Mouse (Mus musculus) gastrocnemius, adult 2 months (tissue): ENCODE data around the gene Pgm2. TPM values are rescaled to one million over a fixed set of nuclear protein-coding genes. Genes with fewer than 3 reads are reported as not detected.

ENCODE experiments used
- DNase-seq: peaks from one replicate; pipeline ENCODE4 v3.0.0; 2022
- H3K27ac ChIP-seq: fragments of 200-600 bp; 2 replicates; pipeline ENCODE4 v1.8.1; 2022; ENCODE audit warnings: mild to moderate bottlenecking
- H3K4me3 ChIP-seq: fragments of 200-600 bp; 2 replicates; pipeline ENCODE4 v1.8.1; 2022; ENCODE audit warnings: mild to moderate bottlenecking, moderate library complexity
- CTCF ChIP-seq: fragments of 200-600 bp; IDR thresholded peaks from 2 replicates; pipeline ENCODE4 v1.8.1; 2022; ENCODE audit warnings: antibody characterized with exemption, mild to moderate bottlenecking, moderate library complexity
- intact Hi-C: fragments of 180-260 bp; cut with DNase I; formaldehyde crosslinking; loops from one replicate; pipeline ENCODE4 v1.15.1; 2025
- total RNA-seq, 2 experiments: library from RNA; stranded (reverse); gene quantifications; 2 replicates each; pipeline ENCODE4 v1.2.3; 2021

The Pgm2 gene
- total RNA-seq, 2 experiments from 2014 or later: 1.8 to 2.9 TPM

GRCm38 (mm10) chr5:64114210-64114609, 21.5 kb downstream of the Pgm2 start:
- H3K27ac ChIP-seq: no peak overlapping the region
- intact Hi-C loops: no loop called here
- no peak for DNase-seq
- no peak for TF ChIP-seq CTCF
- H3K4me3 ChIP-seq: no peak overlapping the region

DNA sequence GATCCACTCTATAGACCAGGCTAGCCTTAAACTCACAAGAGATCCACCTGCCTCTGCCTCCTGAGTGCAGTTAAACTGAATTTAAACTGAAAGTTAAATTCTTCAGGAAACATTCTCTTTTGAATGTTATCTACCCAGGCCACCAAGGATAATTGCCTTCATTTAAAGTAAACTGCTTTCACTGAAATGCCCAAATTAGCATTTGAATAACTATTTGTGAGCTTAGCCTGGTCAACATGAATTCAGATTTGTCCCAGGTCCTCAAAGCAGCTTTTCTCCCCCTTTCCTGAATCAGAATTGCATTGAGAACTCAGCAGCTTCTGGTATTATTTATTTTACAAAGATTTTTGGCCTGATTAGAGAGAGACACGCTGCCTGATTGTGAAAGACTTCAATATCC, 24.4 kb downstream of the Pgm2 start:
- intact Hi-C loops: no loop called here
- no peak for DNase-seq
- TF ChIP-seq CTCF: no peak

GRCm38 (mm10) chr5:64125783-64126182, 33.0 kb downstream of the Pgm2 start:
- DNase-seq: no peak
- TF ChIP-seq CTCF: no peak
- intact Hi-C loops: no loop called here
- H3K4me3 ChIP-seq: no peak overlapping the region
- H3K27ac ChIP-seq: no peak overlapping the region

More for the DNA sequence above, 24.4 kb downstream of the Pgm2 start:
- Histone ChIP-seq H3K4me3 (no peak overlapping the region), H3K27ac (no peak overlapping the region)

DNA sequence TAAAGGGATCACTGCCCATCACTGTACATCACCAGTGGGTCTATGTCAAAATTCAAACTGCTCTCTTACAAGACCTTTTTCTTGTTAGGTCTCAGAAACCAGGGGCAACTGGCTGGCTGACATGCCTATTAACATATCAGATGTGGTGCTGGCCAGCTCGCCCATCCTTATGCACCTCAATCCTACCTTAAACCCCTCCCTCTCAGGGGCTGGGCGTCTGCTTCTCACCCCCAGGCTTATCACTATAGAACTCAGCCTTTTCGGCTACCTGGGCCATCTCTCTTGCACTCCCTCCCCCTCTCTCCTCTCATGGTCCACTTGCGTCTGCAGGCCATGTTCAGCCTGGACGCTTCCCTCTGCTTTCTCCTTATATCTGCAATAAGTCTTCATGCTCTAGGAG, 38.8 kb downstream of the Pgm2 start:
- no peak for DNase-seq
- intact Hi-C loops: no loop called here
- TF ChIP-seq CTCF: no peak
- H3K4me3 ChIP-seq: no peak overlapping the region
- no peak overlapping the region for H3K27ac ChIP-seq

GRCm38 (mm10) chr5:64133901-64134300, 41.2 kb downstream of the Pgm2 start:
- no peak overlapping the region for H3K4me3 ChIP-seq
- no peak for DNase-seq
- intact Hi-C loops: no loop called here
- H3K27ac ChIP-seq: no peak overlapping the region
- TF ChIP-seq CTCF: no peak

DNA sequence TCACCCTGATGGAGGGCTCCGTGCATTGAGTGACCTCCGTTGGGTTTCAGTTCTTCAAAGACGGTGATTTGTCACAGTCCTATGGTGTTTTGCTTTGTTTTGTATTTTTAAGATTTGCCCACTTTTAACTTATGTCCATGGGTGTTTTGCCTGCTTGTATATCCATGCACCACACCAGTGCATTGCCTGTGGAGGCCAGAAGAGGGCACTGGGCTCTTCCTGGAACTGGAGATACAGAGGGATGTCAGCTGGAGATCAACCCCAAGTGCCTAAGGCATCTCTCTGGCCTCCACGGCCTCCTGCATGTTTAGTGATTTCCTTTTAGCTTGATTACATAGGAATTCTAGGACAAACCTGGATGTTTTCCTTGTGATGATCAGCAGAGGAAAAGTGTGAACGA, 43.6 kb downstream of the Pgm2 start:
- peak; percentile 30 for DNase-seq
- H3K4me3 ChIP-seq: no peak overlapping the region
- intact Hi-C loops: loop anchor here (2.0 kb wide), 1 partner anchor 138 kb away; no protein-coding TSS in a partner anchor
- TF ChIP-seq CTCF: peak; percentile 79
- no peak overlapping the region for H3K27ac ChIP-seq

GRCm38 (mm10) chr5:64140202-64140601, 47.5 kb downstream of the Pgm2 start:
- intact Hi-C loops: no loop called here
- Histone ChIP-seq H3K27ac (no peak overlapping the region), H3K4me3 (no peak overlapping the region)
- no peak for DNase-seq
- no peak for TF ChIP-seq CTCF

GRCm38 (mm10) chr5:64144315-64144714, 51.6 kb downstream of the Pgm2 start:
- intact Hi-C loops: no loop called here
- DNase-seq: peak; percentile 56
- H3K27ac ChIP-seq: no peak overlapping the region
- no peak for TF ChIP-seq CTCF
- no peak overlapping the region for H3K4me3 ChIP-seq

- TF ChIP-seq CTCF: no peak
- no peak overlapping the region for H3K4me3 ChIP-seq
- no peak for DNase-seq
- intact Hi-C loops: no loop called here
- no peak overlapping the region for H3K27ac ChIP-seq
Observed at GRCm38 (mm10) chr5:64146384-64147005, 53.7 kb downstream of the Pgm2 start.

DNA sequence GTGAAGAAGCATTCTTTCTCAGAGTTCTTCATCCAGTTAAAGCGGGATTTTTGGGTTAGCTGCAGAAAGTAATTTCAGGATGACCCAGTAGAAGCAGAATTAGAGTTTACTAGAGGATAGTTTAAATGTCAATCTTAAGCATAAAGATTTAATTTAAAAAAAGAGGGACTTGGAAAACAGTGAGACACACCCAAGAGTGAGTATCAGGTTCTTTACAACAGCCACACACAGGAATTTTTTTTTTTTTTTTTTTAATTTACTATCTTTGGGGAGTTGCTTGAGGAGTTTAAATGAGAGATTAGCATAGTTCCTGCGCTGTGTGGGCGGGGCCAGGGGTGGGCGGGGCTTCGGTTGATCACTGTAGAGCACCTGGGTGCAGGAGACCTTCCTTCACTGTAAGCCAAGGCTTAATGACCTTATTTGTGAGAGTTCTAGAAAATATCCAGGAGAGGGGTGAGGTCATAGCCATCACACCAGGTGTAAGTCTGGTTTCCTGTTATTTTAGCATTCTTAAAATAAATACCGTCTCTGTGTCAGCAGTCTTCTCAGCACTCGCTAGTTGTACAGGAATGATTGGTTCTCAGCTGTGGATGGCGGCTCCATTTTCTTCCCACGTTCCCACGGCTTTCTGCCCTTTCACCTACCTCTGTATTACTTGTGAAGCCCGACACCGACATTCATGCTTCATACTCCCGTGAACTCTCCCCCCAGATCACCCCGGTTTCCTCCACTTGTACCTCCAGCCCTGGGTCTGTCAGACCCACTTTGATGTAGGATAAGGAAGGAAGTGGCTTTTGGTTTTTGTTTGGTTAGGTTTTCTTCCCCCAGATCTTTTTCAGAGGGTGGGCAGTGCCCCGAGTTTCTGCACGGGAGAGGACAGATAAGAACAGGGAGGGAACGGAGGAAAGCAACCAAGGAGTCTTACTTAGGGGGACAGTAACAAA, 56.7 kb downstream of the Pgm2 start:
- DNase-seq: no peak
- no peak for TF ChIP-seq CTCF
- intact Hi-C loops: no loop called here
- no peak overlapping the region for H3K4me3 ChIP-seq
- H3K27ac ChIP-seq: no peak overlapping the region

GRCm38 (mm10) chr5:64153319-64153718, 60.6 kb downstream of the Pgm2 start:
- no peak overlapping the region for H3K4me3 ChIP-seq
- TF ChIP-seq CTCF: no peak
- DNase-seq: no peak
- H3K27ac ChIP-seq: no peak overlapping the region
- intact Hi-C loops: no loop called here

DNA sequence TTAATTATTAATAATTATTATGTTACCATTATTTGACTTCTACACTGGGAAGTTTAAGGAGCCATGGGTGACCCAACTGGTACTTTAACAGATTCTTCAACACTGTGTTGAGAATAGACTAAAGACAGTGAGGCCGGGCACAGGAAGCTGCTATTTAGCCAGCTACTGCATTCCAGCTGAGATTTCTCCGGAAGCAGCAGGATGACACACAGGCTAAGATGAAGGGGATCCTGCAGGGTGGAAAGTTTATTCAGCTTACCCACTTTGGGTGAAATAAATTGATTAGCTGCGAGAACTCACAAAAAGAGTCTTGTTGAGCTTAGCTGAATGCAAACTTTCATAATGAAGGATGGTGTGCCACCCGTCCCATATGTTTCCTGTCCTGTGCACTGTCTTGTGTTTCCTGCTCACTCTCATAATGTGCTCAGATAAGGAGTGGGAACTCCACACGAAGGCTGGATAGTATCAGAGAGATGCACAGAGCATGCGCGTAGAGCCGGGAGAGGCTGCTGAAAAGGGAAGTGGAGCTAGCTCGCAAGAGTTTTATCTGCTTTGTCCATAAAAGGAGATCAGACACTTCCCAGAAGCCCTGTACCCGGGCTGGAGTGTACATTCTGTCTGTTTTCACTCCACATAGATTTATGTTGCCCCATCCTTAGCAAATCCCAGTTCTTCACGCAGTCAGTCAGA, 63.3 kb downstream of the Pgm2 start, which contains the start of gene Tbc1d1:
Gene Tbc1d1, plus strand, starts transcription at position 445 of the 690 bp plus-strand sequence.
- H3K27ac ChIP-seq: peak within 1 kb of the TSS; percentile 81
- intact Hi-C loops: no loop called here
- no peak for TF ChIP-seq CTCF
- DNase-seq: peak; percentile 52
- peak within 1 kb of the TSS; percentile 60 for H3K4me3 ChIP-seq

GRCm38 (mm10) chr5:64156579-64156978, 63.8 kb downstream of the Pgm2 start:
- peak overlapping the region; percentile 60 for H3K4me3 ChIP-seq
- peak overlapping the region; percentile 81 for H3K27ac ChIP-seq
- intact Hi-C loops: no loop called here
- DNase-seq: peak; percentile 67
- no peak for TF ChIP-seq CTCF
